Mouse (Mus musculus) testis, adult 2 months (tissue): ENCODE data around the gene Adamts16.

Experiments used
- CTCF ChIP-seq: fragments of 200-500 bp; IDR thresholded peaks from 2 replicates; pipeline ENCODE4 v1.5.1; 2012; ENCODE audit warnings: low read depth, mild to moderate bottlenecking, inconsistent platforms, low read length, moderate library complexity; ENCODE audit not compliant: control insufficient read depth, insufficient read depth, insufficient replicate concordance
- POLR2A ChIP-seq: fragments of 200-500 bp; IDR thresholded peaks from 2 replicates; pipeline ENCODE4 v1.6.1; 2012; ENCODE audit warnings: low read depth, mild to moderate bottlenecking, inconsistent platforms, low read length, moderate library complexity; ENCODE audit not compliant: control insufficient read depth

DNA sequence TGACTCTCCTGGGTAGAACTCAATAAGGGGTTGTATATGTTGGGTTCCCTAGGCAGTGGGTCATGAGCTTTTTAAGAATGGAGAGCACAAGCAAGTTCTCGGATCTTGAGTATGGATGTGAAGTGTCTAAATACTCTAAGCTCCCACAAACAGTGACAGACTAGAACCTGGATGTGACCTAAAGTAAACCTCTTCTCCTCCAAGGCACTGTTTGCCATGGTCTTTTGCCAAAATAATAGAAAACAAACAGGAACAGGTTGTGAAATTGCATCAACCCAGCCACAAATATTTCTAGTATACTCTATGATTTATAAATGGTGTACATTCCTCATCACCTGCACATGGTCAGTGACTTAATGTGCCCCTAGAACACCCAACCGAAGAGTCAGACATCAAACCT, 79.0 kb downstream of the Adamts16 start:
- no peak for TF ChIP-seq CTCF
- no peak for TF ChIP-seq POLR2A
